Mouse (Mus musculus): ENCODE data around the gene Olfr1326-ps1. TPM values are rescaled to one million over a fixed set of nuclear protein-coding genes. Genes with fewer than 3 reads are reported as not detected.

The Olfr1326-ps1 gene
- not detected in 2 replicates for polyA plus RNA-seq (2014; fragmentation: Nextera tagmentation; extraction: Ambion mirVana)

DNA sequence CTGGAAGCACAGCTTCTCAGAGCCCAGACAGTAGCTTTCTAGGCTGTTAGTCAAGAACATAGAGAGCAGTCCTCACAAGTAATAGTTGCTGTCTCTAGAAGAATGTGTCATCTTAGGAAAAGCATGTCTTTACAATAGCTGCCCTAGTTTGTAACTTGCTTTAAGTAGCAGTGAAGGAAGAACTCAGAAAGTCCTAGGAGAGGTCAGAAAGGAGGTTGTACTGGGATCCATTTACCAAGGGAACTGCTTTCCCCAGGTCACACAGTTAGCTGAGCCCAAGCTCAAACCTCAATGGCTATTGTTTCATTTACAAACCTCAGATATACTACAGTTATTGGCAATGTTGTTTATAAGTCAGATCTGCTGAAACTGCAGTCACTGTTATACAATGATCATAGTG lies at the start of gene Olfr1326-ps1:
TSS of gene Olfr1326-ps1 (minus strand) at position 101 of the 400 bp plus-strand sequence.
- Histone ChIP-seq H3K4me1 (ENCODE audit: control insufficient read depth, insufficient read depth, low read length) (no peaks in the 10 kb centered on the region), H3K27ac (ENCODE audit: low read depth, low read length) (no peak within 1 kb of the TSS), H3K27me3 (ENCODE audit: control insufficient read depth, insufficient read depth, low read length) (no peaks in the 10 kb centered on the region), H3K36me3 (ENCODE audit: control insufficient read depth, insufficient read depth, low read length) (no peaks in the 10 kb centered on the region), H3K9me3 (ENCODE audit: control insufficient read depth, low read length) (no peaks in the 10 kb centered on the region), H3K4me2 (ENCODE audit: low read depth, low read length) (no peak within 1 kb of the TSS), H3K9ac (replicated peaks; ENCODE audit: low read depth, low read length) (no peak within 1 kb of the TSS), H3K4me3 (ENCODE audit: low read depth, low read length) (no peak within 1 kb of the TSS)
- no peak for ATAC-seq (ENCODE audit: low read depth)

DNA sequence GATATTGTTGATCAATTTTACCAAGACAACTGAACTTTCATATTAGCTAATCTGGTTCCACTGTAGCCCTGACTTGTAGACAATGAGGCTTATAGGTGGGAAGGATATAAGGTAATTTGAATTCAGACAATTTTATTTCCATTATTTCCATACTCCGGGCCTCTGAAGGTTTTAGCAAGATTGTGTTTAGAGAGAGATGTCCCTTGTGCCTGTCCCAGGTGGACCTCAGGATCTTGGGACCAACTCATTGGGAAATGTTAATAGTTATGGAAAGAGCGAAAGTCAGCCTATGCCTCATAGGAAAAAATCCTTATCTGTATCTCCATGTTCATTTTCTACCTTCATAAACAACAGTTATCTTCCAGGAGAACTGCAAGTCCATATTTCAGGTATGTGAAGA lies 17.7 kb upstream of the Olfr1326-ps1 start, which contains the start of gene Olfr1325:
TSS of gene Olfr1325 (plus strand) at position 301 of the 400 bp plus-strand sequence.
- Histone ChIP-seq H3K9ac (replicated peaks; ENCODE audit: low read depth, low read length) (no peak within 1 kb of the TSS), H3K4me2 (ENCODE audit: low read depth, low read length) (no peak within 1 kb of the TSS), H3K27ac (ENCODE audit: low read depth, low read length) (no peak within 1 kb of the TSS), H3K4me1 (ENCODE audit: control insufficient read depth, insufficient read depth, low read length) (no peaks in the 10 kb centered on the region), H3K9me3 (ENCODE audit: control insufficient read depth, low read length) (no peaks in the 10 kb centered on the region), H3K27me3 (ENCODE audit: control insufficient read depth, insufficient read depth, low read length) (no peaks in the 10 kb centered on the region), H3K4me3 (ENCODE audit: low read depth, low read length) (no peak within 1 kb of the TSS), H3K36me3 (ENCODE audit: control insufficient read depth, insufficient read depth, low read length) (no peaks in the 10 kb centered on the region)
- WGBS: 88% methylated on average over 2 of the region's 2 CpGs
- ATAC-seq (ENCODE audit: low read depth): no peak

Other genes starting within 250 kb of the Olfr1326-ps1 start
- gene Plxna3, start 245.8 kb downstream of the Olfr1326-ps1 start, polyA plus RNA-seq (2014; fragmentation: Nextera tagmentation; extraction: Ambion mirVana): 42.5 and 47.1 TPM in 2 replicates
- gene Lage3, start 221.3 kb downstream of the Olfr1326-ps1 start, polyA plus RNA-seq (2014; fragmentation: Nextera tagmentation; extraction: Ambion mirVana): 71.5 and 73.3 TPM in 2 replicates
- gene Ubl4a, start 201.7 kb downstream of the Olfr1326-ps1 start, polyA plus RNA-seq (2014; fragmentation: Nextera tagmentation; extraction: Ambion mirVana): 70.3 and 73.7 TPM in 2 replicates
- gene Slc10a3, start 201.5 kb downstream of the Olfr1326-ps1 start, polyA plus RNA-seq (2014; fragmentation: Nextera tagmentation; extraction: Ambion mirVana): 6.9 and 7.8 TPM in 2 replicates
- 36.4 and 37.1 TPM in 2 replicates for gene Fam3a, start 181.6 kb downstream of the Olfr1326-ps1 start, polyA plus RNA-seq (2014; fragmentation: Nextera tagmentation; extraction: Ambion mirVana)
- 18.3 and 19.2 TPM in 2 replicates for gene Ikbkg, start 181.6 kb downstream of the Olfr1326-ps1 start, polyA plus RNA-seq (2014; fragmentation: Nextera tagmentation; extraction: Ambion mirVana)
- gene G6pdx, start 145.7 kb downstream of the Olfr1326-ps1 start, polyA plus RNA-seq (2014; fragmentation: Nextera tagmentation; extraction: Ambion mirVana): 53.4 and 57.2 TPM in 2 replicates
- gene Gm6880, start 93.5 kb downstream of the Olfr1326-ps1 start, polyA plus RNA-seq (2014; fragmentation: Nextera tagmentation; extraction: Ambion mirVana): not detected in 2 replicates
- gene Olfr1325, start 17.8 kb upstream of the Olfr1326-ps1 start, polyA plus RNA-seq (2014; fragmentation: Nextera tagmentation; extraction: Ambion mirVana): not detected in 2 replicates
- gene Gm5640, start 70.7 kb upstream of the Olfr1326-ps1 start, polyA plus RNA-seq (2014; fragmentation: Nextera tagmentation; extraction: Ambion mirVana): 0.13 TPM in 1 of 2 replicates, not detected in the other
- gene Gm6890, start 166.0 kb upstream of the Olfr1326-ps1 start, polyA plus RNA-seq (2014; fragmentation: Nextera tagmentation; extraction: Ambion mirVana): not detected in 2 replicates

Measured in neural tube, embryonic 14.5 days (tissue).